Mouse (Mus musculus): Measurements from ENCODE around the gene Loxl1.

DNA sequence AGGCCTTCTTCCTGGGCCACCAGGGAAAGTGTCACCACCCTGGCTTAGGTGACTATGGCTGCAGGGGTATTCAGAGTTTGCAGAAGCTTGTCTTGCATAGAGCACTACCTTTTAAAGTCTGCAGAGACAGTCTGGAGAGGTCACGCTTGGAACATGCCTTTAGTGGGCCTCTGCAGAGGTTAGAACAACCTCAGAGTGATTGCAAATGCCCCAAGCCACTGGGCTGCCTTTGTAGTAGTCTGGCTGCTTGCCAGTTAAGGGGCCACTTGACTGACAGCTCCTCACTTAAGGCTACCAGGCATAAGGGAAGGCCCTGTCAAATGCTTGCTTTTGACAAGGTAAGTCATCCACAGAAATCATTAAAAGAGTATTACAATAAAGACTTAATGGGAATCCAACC lies 14.4 kb upstream of the Loxl1 start:
- TF ChIP-seq CTCF (IDR thresholded peaks at IDR 0.05; ENCODE audit: low read depth, low read length) (no peak), GATA1 (IDR thresholded peaks at IDR 0.05; ENCODE audit: borderline replicate concordance, low read length) (no peak), POLR2AphosphoS5 (IDR thresholded peaks at IDR 0.05; ENCODE audit: insufficient replicate concordance, low read depth, low read length) (no peak), TAL1 (conservative IDR thresholded peaks at IDR 0.05; ENCODE audit: low read depth, low read length) (no peak), GATA2 (IDR thresholded peaks at IDR 0.05; ENCODE audit: borderline replicate concordance, low read depth, low read length) (no peak)
